Mouse (Mus musculus) lung, postnatal 0 days (tissue): ENCODE measurements at regions not wholly inside any gene's neighbourhood (a gene's known extent, or its start where the extent isn't known, plus 50 kb on each side); places are given as distances from the start of the nearest gene placed in this dataset.

ENCODE experiments used
- CTCF ChIP-seq: IDR thresholded peaks from 2 replicates; pipeline ENCODE4 v1.5.1; 2016; ENCODE audit warnings: antibody characterized with exemption, mild to moderate bottlenecking
- EP300 ChIP-seq: IDR thresholded peaks from 2 replicates; pipeline ENCODE4 v1.6.1; 2016; ENCODE audit warnings: antibody characterized with exemption, mild to moderate bottlenecking, control low read depth

- TF ChIP-seq CTCF (no peak), EP300 (no peak)
Observed at GRCm38 (mm10) chr19:14347026-14347425, 250.8 kb downstream of the Tle4 start.
